Mouse (Mus musculus) ES-CJ7 (cell line): ENCODE results near the gene Dnmbp.
A peak's percentile ranks its signal among the peaks of the same experiment; 100 is the strongest.

Source experiments
- DNase-seq: peaks from one replicate; pipeline ENCODE4 v3.0.0; 2011; ENCODE audit warnings: low read depth, low spot score

The Dnmbp gene

GRCm38 (mm10) chr19:43803866-43804265, 136.1 kb downstream of the Dnmbp start:
- DNase-seq: peak; percentile 35

- DNase-seq: no peak
These were observed 138.5 kb downstream of the Dnmbp start for GRCm38 (mm10) chr19:43801427-43802051.

- DNase-seq: no peak
These were observed 142.8 kb downstream of the Dnmbp start for GRCm38 (mm10) chr19:43797216-43797615.
